Mouse (Mus musculus) hindbrain, embryonic 12.5 days (tissue): ENCODE measurements at regions not wholly inside any gene's neighbourhood (a gene's known extent, or its start where the extent isn't known, plus 50 kb on each side); places are given as distances from the start of the nearest gene placed in this dataset.
"Not testable (repeated sequence)": the region's sequence is repeated elsewhere in the genome, so short reads cannot be mapped to it uniquely, and the experiment has no call there.

Experiments
- ATAC-seq: fragments of 200-750 bp; cut with Nextera tagmentation; 2 replicates; pipeline ENCODE4 v1.8.0; 2017; ENCODE audit warnings: moderate TSS enrichment; ENCODE audit not compliant: low FRiP score
- H3K27ac ChIP-seq: fragments of 300-500 bp; sonication (generic); 2 replicates; pipeline ENCODE4 v1.5.1; 2016; ENCODE audit warnings: mild to moderate bottlenecking
- H3K27me3 ChIP-seq: fragments of 300-500 bp; sonication (generic); 2 replicates; pipeline ENCODE4 v1.6.1; 2016; ENCODE audit warnings: mild to moderate bottlenecking
- H3K36me3 ChIP-seq: fragments of 300-500 bp; sonication (generic); 2 replicates; pipeline ENCODE4 v1.6.1; 2016; ENCODE audit warnings: mild to moderate bottlenecking
- H3K4me1 ChIP-seq: fragments of 300-500 bp; sonication (generic); 2 replicates; pipeline ENCODE4 v1.6.1; 2016
- H3K4me2 ChIP-seq: fragments of 300-500 bp; sonication (generic); replicated peaks from 2 replicates; pipeline ENCODE4 v1.6.1; 2016; ENCODE audit warnings: mild to moderate bottlenecking
- H3K4me3 ChIP-seq: fragments of 300-500 bp; sonication (generic); 2 replicates; pipeline ENCODE4 v1.5.1; 2016; ENCODE audit warnings: mild to moderate bottlenecking
- H3K9ac ChIP-seq: fragments of 300-500 bp; sonication (generic); 2 replicates; pipeline ENCODE4 v1.6.1; 2016; ENCODE audit warnings: mild to moderate bottlenecking, moderate library complexity
- H3K9me3 ChIP-seq: fragments of 300-500 bp; sonication (generic); replicated peaks from 2 replicates; pipeline ENCODE4 v1.6.1; 2016; ENCODE audit warnings: mild to moderate bottlenecking
- WGBS: fragments of 180-500 bp; shearing (Covaris S2); methylation state at CpG from one replicate; pipeline ENCODE4 v1.1.7; 2016; 5-methylcytosine and 5-hydroxymethylcytosine counted together

GRCm38 (mm10) chr5:97289401-97290165, 102.6 kb downstream of the Naa11 start:
- H3K4me1 ChIP-seq, result peaks cover 12% of the 10 kb centered on the region
- ATAC-seq, result no peak
- H3K27me3 ChIP-seq, result no peaks in the 10 kb centered on the region
- no peak overlapping the region for H3K27ac ChIP-seq
- no peak overlapping the region for H3K9ac ChIP-seq
- no peaks in the 10 kb centered on the region for H3K9me3 ChIP-seq
- no peaks in the 10 kb centered on the region for H3K36me3 ChIP-seq
- 61% methylated on average over 8 of the region's 8 CpGs for WGBS
- no peak overlapping the region for H3K4me2 ChIP-seq
- H3K4me3 ChIP-seq, result no peak overlapping the region

- no peak for ATAC-seq
- WGBS, result 79% methylated on average over 5 of the region's 5 CpGs
Measured at GRCm38 (mm10) chr5:97279455-97279854, 112.7 kb downstream of the Naa11 start.

GRCm38 (mm10) chr5:97277795-97278572, 114.2 kb downstream of the Naa11 start:
- Histone ChIP-seq H3K9ac (no peak overlapping the region), H3K4me1 (peaks cover 3% of the 10 kb centered on the region; the same call in 1 of the 2 replicates), H3K27ac (no peak overlapping the region), H3K4me2 (no peak overlapping the region), H3K9me3 (no peaks in the 10 kb centered on the region), H3K36me3 (no peaks in the 10 kb centered on the region), H3K27me3 (no peaks in the 10 kb centered on the region), H3K4me3 (no peak overlapping the region)
- WGBS, result 79% methylated on average over 16 of the region's 16 CpGs
- no peak for ATAC-seq

More at GRCm38 (mm10) chr5:97279455-97279854, 112.7 kb downstream of the Naa11 start:
- no peak overlapping the region for H3K4me3 ChIP-seq
- peaks cover 3% of the 10 kb centered on the region; the same call in 1 of the 2 replicates for H3K4me1 ChIP-seq
- H3K27ac ChIP-seq, result no peak overlapping the region
- no peaks in the 10 kb centered on the region for H3K9me3 ChIP-seq
- no peaks in the 10 kb centered on the region for H3K36me3 ChIP-seq
- no peak overlapping the region for H3K4me2 ChIP-seq
- H3K27me3 ChIP-seq, result no peaks in the 10 kb centered on the region
- no peak overlapping the region for H3K9ac ChIP-seq

GRCm38 (mm10) chr5:97276724-97277123, 115.5 kb downstream of the Naa11 start:
- H3K4me1 ChIP-seq, result peaks cover 3% of the 10 kb centered on the region; the same call in 1 of the 2 replicates
- no peaks in the 10 kb centered on the region for H3K36me3 ChIP-seq
- WGBS, result 83% methylated on average over 5 of the region's 5 CpGs
- ATAC-seq, result no peak
- no peak overlapping the region for H3K27ac ChIP-seq
- H3K9ac ChIP-seq, result no peak overlapping the region
- no peak overlapping the region for H3K4me3 ChIP-seq
- no peaks in the 10 kb centered on the region for H3K27me3 ChIP-seq
- H3K9me3 ChIP-seq, result no peaks in the 10 kb centered on the region
- H3K4me2 ChIP-seq, result no peak overlapping the region

GRCm38 (mm10) chr5:97264666-97265065, 127.5 kb downstream of the Naa11 start:
- H3K9me3 ChIP-seq, H3K4me2 ChIP-seq, H3K9ac ChIP-seq, H3K27ac ChIP-seq, H3K4me1 ChIP-seq, ATAC-seq, H3K27me3 ChIP-seq, H3K4me3 ChIP-seq, H3K36me3 ChIP-seq: not testable (repeated sequence)
- WGBS, result 93% methylated on average over 12 of the region's 12 CpGs

GRCm38 (mm10) chr5:97257106-97257505, 135.1 kb downstream of the Naa11 start:
- Histone ChIP-seq H3K27ac (no peak overlapping the region), H3K4me3 (no peak overlapping the region), H3K4me2 (no peak overlapping the region), H3K9ac (no peak overlapping the region), H3K9me3 (no peaks in the 10 kb centered on the region), H3K27me3 (no peaks in the 10 kb centered on the region), H3K4me1 (no peaks in the 10 kb centered on the region), H3K36me3 (no peaks in the 10 kb centered on the region)
- WGBS, result 88% methylated on average over 1 of the region's 1 CpGs
- no peak for ATAC-seq

GRCm38 (mm10) chr5:97256445-97257060, 135.6 kb downstream of the Naa11 start:
- Histone ChIP-seq H3K4me2 (no peak overlapping the region), H3K9me3 (no peaks in the 10 kb centered on the region), H3K36me3 (no peaks in the 10 kb centered on the region), H3K9ac (no peak overlapping the region), H3K27ac (no peak overlapping the region), H3K27me3 (no peaks in the 10 kb centered on the region), H3K4me1 (no peaks in the 10 kb centered on the region), H3K4me3 (no peak overlapping the region)
- WGBS, result 60% methylated on average over 7 of the region's 7 CpGs
- peak; percentile 78 for ATAC-seq

GRCm38 (mm10) chr5:97236930-97237329, 125.5 kb upstream of the Paqr3 start:
- Histone ChIP-seq H3K4me3 (no peak overlapping the region), H3K9ac (no peak overlapping the region), H3K27me3 (no peaks in the 10 kb centered on the region), H3K9me3 (no peaks in the 10 kb centered on the region), H3K36me3 (no peaks in the 10 kb centered on the region), H3K4me1 (no peaks in the 10 kb centered on the region), H3K27ac (no peak overlapping the region), H3K4me2 (no peak overlapping the region)
- 89% methylated on average over 2 of the region's 2 CpGs for WGBS
- no peak for ATAC-seq

GRCm38 (mm10) chr5:97226425-97226824, 115.0 kb upstream of the Paqr3 start:
- H3K36me3 ChIP-seq, result no peaks in the 10 kb centered on the region
- no peaks in the 10 kb centered on the region for H3K9me3 ChIP-seq
- H3K27ac ChIP-seq, result no peak overlapping the region
- H3K9ac ChIP-seq, result no peak overlapping the region
- H3K4me3 ChIP-seq, result no peak overlapping the region
- H3K27me3 ChIP-seq, result no peaks in the 10 kb centered on the region
- WGBS, result 44% methylated on average over 2 of the region's 2 CpGs
- no peak for ATAC-seq
- H3K4me2 ChIP-seq, result no peak overlapping the region
- H3K4me1 ChIP-seq, result no peaks in the 10 kb centered on the region

GRCm38 (mm10) chr5:97223238-97223857, 112.0 kb upstream of the Paqr3 start:
- peak; percentile 62; the same call in 1 of the 2 replicates for ATAC-seq
- Histone ChIP-seq H3K4me3 (peak overlapping the region; percentile 26), H3K9me3 (no peaks in the 10 kb centered on the region), H3K9ac (0 out of 2 replicates have a peak overlapping the region, but pooled peaks have one; percentile 23), H3K36me3 (no peaks in the 10 kb centered on the region), H3K4me2 (peak overlapping the region; percentile 46), H3K4me1 (no peaks in the 10 kb centered on the region), H3K27ac (peak overlapping the region; percentile 31; the same call in 1 of the 2 replicates), H3K27me3 (no peaks in the 10 kb centered on the region)
- WGBS, result 56% methylated on average over 12 of the region's 12 CpGs

- peak overlapping the region; percentile 31; the same call in 1 of the 2 replicates for H3K27ac ChIP-seq
- no peaks in the 10 kb centered on the region for H3K4me1 ChIP-seq
- peak; percentile 64 for ATAC-seq
- no peaks in the 10 kb centered on the region for H3K36me3 ChIP-seq
- peak overlapping the region; percentile 26 for H3K4me3 ChIP-seq
- 45% methylated on average over 12 of the region's 12 CpGs for WGBS
- no peaks in the 10 kb centered on the region for H3K9me3 ChIP-seq
- H3K9ac ChIP-seq, result 0 out of 2 replicates have a peak overlapping the region, but pooled peaks have one; percentile 23
- peak overlapping the region; percentile 46 for H3K4me2 ChIP-seq
- no peaks in the 10 kb centered on the region for H3K27me3 ChIP-seq
Measured at GRCm38 (mm10) chr5:97222489-97223237, 111.3 kb upstream of the Paqr3 start.
